Mouse (Mus musculus) small intestine, adult 2 months (tissue): ENCODE data around the gene Atp5b.

Experiments used
- CTCF ChIP-seq: fragments of 200-500 bp; IDR thresholded peaks from 2 replicates; pipeline ENCODE4 v1.5.1; 2012; ENCODE audit warnings: low read depth, mild to moderate bottlenecking, control low read depth, inconsistent platforms, low read length, moderate library complexity, mixed read lengths; ENCODE audit not compliant: insufficient replicate concordance, insufficient read length; ENCODE audit errors: extremely low read depth
- POLR2A ChIP-seq: fragments of 200-500 bp; IDR thresholded peaks from 2 replicates; pipeline ENCODE4 v1.6.1; 2012; ENCODE audit warnings: low read depth, mild to moderate bottlenecking, control low read depth, inconsistent platforms, low read length, moderate library complexity

GRCm38 (mm10) chr10:128066072-128066471 lies 17.0 kb upstream of the Atp5b start:
- TF ChIP-seq CTCF (no peak), POLR2A (no peak)
